Mouse (Mus musculus): ENCODE results near the gene Rras. TPM values are rescaled to one million over a fixed set of nuclear protein-coding genes. Genes with fewer than 3 reads are reported as not detected.

Gene Rras
- polyA plus RNA-seq, 1 experiment: 43.4 TPM

GRCm38 (mm10) chr7:45027761-45028160 is 10.0 kb downstream of the Rras start:
- H3K36me3 ChIP-seq (ENCODE audit: control insufficient read depth, insufficient read depth, low read length): no peaks in the 10 kb centered on the region
- H3K4me1 ChIP-seq (ENCODE audit: control insufficient read depth, insufficient read depth, low read length): peaks cover 2% of the 10 kb centered on the region; the same call in 1 of the 2 replicates
- TF ChIP-seq CTCF (IDR thresholded peaks at IDR 0.05; ENCODE audit: control insufficient read depth, insufficient read depth, insufficient replicate concordance, low read depth, low read length): no peak
- TF ChIP-seq POLR2A (IDR thresholded peaks at IDR 0.05; ENCODE audit: control insufficient read depth, low read depth, low read length): no peak
- H3K27ac ChIP-seq (ENCODE audit: control insufficient read depth, insufficient read depth, low read depth, low read length): no peak overlapping the region
- no peaks in the 10 kb centered on the region for H3K27me3 ChIP-seq (ENCODE audit: control insufficient read depth, insufficient read depth, low read length)
- H3K4me3 ChIP-seq (ENCODE audit: control insufficient read depth, low read depth, low read length): no peak overlapping the region

DNA sequence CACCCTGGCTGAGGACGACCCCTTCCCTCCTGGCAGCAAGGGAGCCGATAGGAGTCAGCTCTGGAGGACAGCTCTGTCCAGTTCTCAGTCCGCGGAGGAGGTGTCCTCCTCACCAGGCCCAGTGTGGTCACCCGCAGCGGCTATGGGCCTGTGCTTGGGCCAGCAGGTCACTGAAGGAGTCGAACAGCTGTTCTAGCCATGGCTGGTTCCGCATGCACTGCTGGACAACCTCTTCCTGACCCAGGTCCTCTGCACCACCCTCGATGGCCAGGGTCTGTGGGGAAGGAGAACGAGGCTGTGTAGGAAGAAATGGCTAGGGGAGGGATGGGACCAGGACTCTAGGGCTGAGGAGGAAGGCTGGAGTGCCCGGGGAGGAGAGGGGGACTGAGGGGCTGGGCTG is 10.6 kb downstream of the Rras start:
- Histone ChIP-seq H3K27ac (ENCODE audit: control insufficient read depth, insufficient read depth, low read depth, low read length) (no peak overlapping the region), H3K4me3 (ENCODE audit: control insufficient read depth, low read depth, low read length) (no peak overlapping the region), H3K27me3 (ENCODE audit: control insufficient read depth, insufficient read depth, low read length) (no peaks in the 10 kb centered on the region), H3K36me3 (ENCODE audit: control insufficient read depth, insufficient read depth, low read length) (no peaks in the 10 kb centered on the region), H3K4me1 (ENCODE audit: control insufficient read depth, insufficient read depth, low read length) (peaks cover 2% of the 10 kb centered on the region; the same call in 1 of the 2 replicates)
- TF ChIP-seq CTCF (IDR thresholded peaks at IDR 0.05; ENCODE audit: control insufficient read depth, insufficient read depth, insufficient replicate concordance, low read depth, low read length) (no peak), POLR2A (IDR thresholded peaks at IDR 0.05; ENCODE audit: control insufficient read depth, low read depth, low read length) (no peak)

GRCm38 (mm10) chr7:45029995-45030394 is 12.2 kb downstream of the Rras start:
- TF ChIP-seq CTCF (IDR thresholded peaks at IDR 0.05; ENCODE audit: control insufficient read depth, insufficient read depth, insufficient replicate concordance, low read depth, low read length) (no peak), POLR2A (IDR thresholded peaks at IDR 0.05; ENCODE audit: control insufficient read depth, low read depth, low read length) (no peak)
- H3K27ac ChIP-seq (ENCODE audit: control insufficient read depth, insufficient read depth, low read depth, low read length): no peak overlapping the region
- no peaks in the 10 kb centered on the region for H3K27me3 ChIP-seq (ENCODE audit: control insufficient read depth, insufficient read depth, low read length)
- no peak overlapping the region for H3K4me3 ChIP-seq (ENCODE audit: control insufficient read depth, low read depth, low read length)
- no peaks in the 10 kb centered on the region for H3K4me1 ChIP-seq (ENCODE audit: control insufficient read depth, insufficient read depth, low read length)
- no peaks in the 10 kb centered on the region for H3K36me3 ChIP-seq (ENCODE audit: control insufficient read depth, insufficient read depth, low read length)

DNA sequence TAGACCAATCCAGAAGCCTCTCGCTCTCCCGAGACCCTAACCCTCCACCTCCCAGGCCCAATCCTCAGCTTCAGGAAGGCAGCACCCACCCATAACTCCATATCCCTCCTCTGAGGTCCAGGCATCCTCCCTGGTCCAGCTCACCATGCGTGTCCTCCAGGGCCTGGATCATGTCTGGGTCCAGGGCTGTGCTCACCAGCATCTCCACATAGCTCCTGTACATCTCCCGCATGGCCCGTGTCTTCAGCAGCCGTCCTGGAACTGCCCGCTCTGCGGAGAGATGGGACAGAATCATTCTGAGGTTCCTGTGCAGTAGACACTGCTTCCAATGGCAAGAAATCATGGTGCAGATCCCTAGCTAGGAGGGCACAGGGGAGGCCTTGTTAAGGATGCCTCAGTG is 13.1 kb downstream of the Rras start:
- no peak overlapping the region for H3K27ac ChIP-seq (ENCODE audit: control insufficient read depth, insufficient read depth, low read depth, low read length)
- no peak overlapping the region for H3K4me3 ChIP-seq (ENCODE audit: control insufficient read depth, low read depth, low read length)
- no peaks in the 10 kb centered on the region for H3K27me3 ChIP-seq (ENCODE audit: control insufficient read depth, insufficient read depth, low read length)
- no peaks in the 10 kb centered on the region for H3K4me1 ChIP-seq (ENCODE audit: control insufficient read depth, insufficient read depth, low read length)
- H3K36me3 ChIP-seq (ENCODE audit: control insufficient read depth, insufficient read depth, low read length): no peaks in the 10 kb centered on the region
- TF ChIP-seq POLR2A (IDR thresholded peaks at IDR 0.05; ENCODE audit: control insufficient read depth, low read depth, low read length): no peak
- TF ChIP-seq CTCF (IDR thresholded peaks at IDR 0.05; ENCODE audit: control insufficient read depth, insufficient read depth, insufficient replicate concordance, low read depth, low read length): no peak

- no peak overlapping the region for H3K4me3 ChIP-seq (ENCODE audit: control insufficient read depth, low read depth, low read length)
- no peaks in the 10 kb centered on the region for H3K36me3 ChIP-seq (ENCODE audit: control insufficient read depth, insufficient read depth, low read length)
- H3K4me1 ChIP-seq (ENCODE audit: control insufficient read depth, insufficient read depth, low read length): no peaks in the 10 kb centered on the region
- H3K27me3 ChIP-seq (ENCODE audit: control insufficient read depth, insufficient read depth, low read length): no peaks in the 10 kb centered on the region
- TF ChIP-seq POLR2A (IDR thresholded peaks at IDR 0.05; ENCODE audit: control insufficient read depth, low read depth, low read length): no peak
- no peak for TF ChIP-seq CTCF (IDR thresholded peaks at IDR 0.05; ENCODE audit: control insufficient read depth, insufficient read depth, insufficient replicate concordance, low read depth, low read length)
- no peak overlapping the region for H3K27ac ChIP-seq (ENCODE audit: control insufficient read depth, insufficient read depth, low read depth, low read length)
Observed at GRCm38 (mm10) chr7:45033722-45034359, 16.1 kb downstream of the Rras start.

DNA sequence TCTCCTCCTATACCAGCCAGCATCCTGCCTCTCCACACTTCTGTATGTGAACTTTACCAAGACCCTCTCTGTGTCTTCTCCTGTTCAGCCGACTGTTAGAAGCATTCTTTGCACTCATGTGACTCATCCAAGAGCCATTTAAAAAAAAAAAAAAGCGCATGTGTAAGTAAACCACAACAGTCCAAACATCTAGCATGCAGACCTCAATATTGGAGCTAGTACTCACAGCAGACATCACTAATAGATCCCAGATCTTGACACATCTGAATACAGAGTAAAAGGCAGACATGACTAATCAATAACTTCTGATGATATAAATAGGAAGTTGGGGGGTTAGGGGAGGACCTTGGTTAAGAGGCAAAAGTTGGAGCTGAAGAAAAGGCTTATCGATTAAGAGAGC is 17.9 kb downstream of the Rras start:
- no peak for TF ChIP-seq POLR2A (IDR thresholded peaks at IDR 0.05; ENCODE audit: control insufficient read depth, low read depth, low read length)
- no peak for TF ChIP-seq CTCF (IDR thresholded peaks at IDR 0.05; ENCODE audit: control insufficient read depth, insufficient read depth, insufficient replicate concordance, low read depth, low read length)
- H3K27me3 ChIP-seq (ENCODE audit: control insufficient read depth, insufficient read depth, low read length): no peaks in the 10 kb centered on the region
- no peak overlapping the region for H3K4me3 ChIP-seq (ENCODE audit: control insufficient read depth, low read depth, low read length)
- H3K27ac ChIP-seq (ENCODE audit: control insufficient read depth, insufficient read depth, low read depth, low read length): no peak overlapping the region
- no peaks in the 10 kb centered on the region for H3K4me1 ChIP-seq (ENCODE audit: control insufficient read depth, insufficient read depth, low read length)
- no peaks in the 10 kb centered on the region for H3K36me3 ChIP-seq (ENCODE audit: control insufficient read depth, insufficient read depth, low read length)

GRCm38 (mm10) chr7:45036702-45037101 is 18.9 kb downstream of the Rras start:
- H3K27ac ChIP-seq (ENCODE audit: control insufficient read depth, insufficient read depth, low read depth, low read length): no peak overlapping the region
- H3K36me3 ChIP-seq (ENCODE audit: control insufficient read depth, insufficient read depth, low read length): no peaks in the 10 kb centered on the region
- TF ChIP-seq CTCF (IDR thresholded peaks at IDR 0.05; ENCODE audit: control insufficient read depth, insufficient read depth, insufficient replicate concordance, low read depth, low read length) (no peak), POLR2A (IDR thresholded peaks at IDR 0.05; ENCODE audit: control insufficient read depth, low read depth, low read length) (no peak)
- no peaks in the 10 kb centered on the region for H3K4me1 ChIP-seq (ENCODE audit: control insufficient read depth, insufficient read depth, low read length)
- no peaks in the 10 kb centered on the region for H3K27me3 ChIP-seq (ENCODE audit: control insufficient read depth, insufficient read depth, low read length)
- no peak overlapping the region for H3K4me3 ChIP-seq (ENCODE audit: control insufficient read depth, low read depth, low read length)
